Mouse (Mus musculus) liver, adult 2 months (tissue): ENCODE measurements at regions not wholly inside any gene's neighbourhood (a gene's known extent, or its start where the extent isn't known, plus 50 kb on each side); places are given as distances from the start of the nearest gene placed in this dataset.

ENCODE experiments used
- CTCF ChIP-seq: fragments of 200-500 bp; IDR thresholded peaks from 2 replicates; pipeline ENCODE4 v1.5.1; 2011; ENCODE audit warnings: low read depth, low read length, control low read depth
- POLR2A ChIP-seq: fragments of 200-500 bp; IDR thresholded peaks from 2 replicates; pipeline ENCODE4 v1.6.1; 2011; ENCODE audit warnings: low read length, control low read depth; ENCODE audit not compliant: insufficient read depth; ENCODE audit errors: extremely low read depth

DNA sequence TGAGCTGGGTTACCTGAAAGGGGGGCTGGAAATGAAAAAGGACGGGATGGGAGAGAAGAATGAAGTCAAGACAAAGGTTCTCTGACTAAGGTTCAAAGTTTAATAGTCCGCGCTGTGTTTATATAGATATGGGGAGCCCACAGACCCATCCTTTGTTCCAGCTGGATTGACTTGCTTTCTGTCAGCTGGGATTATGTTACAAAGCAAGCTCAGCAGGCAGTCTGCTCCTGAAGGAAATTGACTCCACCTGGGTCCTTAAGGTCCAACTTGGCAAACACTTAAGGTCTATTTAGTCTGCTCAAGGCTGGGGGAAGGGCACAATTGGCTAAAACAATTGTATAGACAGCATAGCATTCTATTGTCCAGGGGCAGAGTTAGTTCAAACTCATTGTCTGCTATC lies 253.8 kb downstream of the Pth2r start:
- TF ChIP-seq CTCF (no peak), POLR2A (no peak)
